Comparison of ENCODE assay signal across 22 mouse cellular contexts in genomic region chr5:8416683-8417413, GRCm38 (mm10). TPM values are rescaled to one million over a fixed set of nuclear protein-coding genes. Genes with fewer than 3 reads are reported as not detected.
DNase-seq lines count a peak whose midpoint lies in the region; ATAC-seq and TF ChIP-seq lines count a peak whose summit lies in the region.
"Had no signal": no experiment of that assay in that cellular context is flagged by ENCODE, and none has a peak within 500 bp of the region (broad histone marks: within the 10 kb centered on the region; RNA-seq: fewer than 3 reads in every experiment).

No protein-coding gene starts in this region.

- TF ChIP-seq EP300 in liver, postnatal 0 days (IDR thresholded peaks at IDR 0.05; ENCODE audit: low read depth), result no peak

- peaks cover 32% of the 10 kb centered on the region for H3K36me3 ChIP-seq in kidney, embryonic 16.5 days (ENCODE audit: insufficient read depth, low read length)
- H3K36me3 ChIP-seq in midbrain, embryonic 11.5 days (ENCODE audit: control insufficient read depth, insufficient read depth, low read length), result peaks cover 4% of the 10 kb centered on the region; the same call in 1 of the 2 replicates
- H3K36me3 ChIP-seq in midbrain, embryonic 15.5 days (replicated peaks), result 0 out of 2 replicates have a peak, but pooled peaks cover 2% of the 10 kb centered on the region
- peaks cover 34% of the 10 kb centered on the region for H3K36me3 ChIP-seq in liver, postnatal 0 days (replicated peaks; ENCODE audit: insufficient read depth, low read length)

- H3K4me3 ChIP-seq in kidney, embryonic 16.5 days (ENCODE audit: low read length), result no peak overlapping the region
- no peak overlapping the region for H3K4me3 ChIP-seq in midbrain, embryonic 11.5 days (ENCODE audit: low read depth, low read length)
- no peak overlapping the region for H3K4me3 ChIP-seq in midbrain, embryonic 15.5 days
- no peak overlapping the region for H3K4me3 ChIP-seq in liver, postnatal 0 days (ENCODE audit: low read depth, low read length)
- H3K4me3 ChIP-seq: embryonic facial prominence, embryonic 13.5 days; gastrocnemius, adult 2 months; hindbrain, embryonic 12.5 days; liver, embryonic 13.5 days; midbrain, embryonic 12.5 days had no signal

- no peaks in the 10 kb centered on the region for H3K27me3 ChIP-seq in kidney, embryonic 16.5 days (ENCODE audit: insufficient read depth, low read length)
- no peaks in the 10 kb centered on the region for H3K27me3 ChIP-seq in midbrain, embryonic 11.5 days (ENCODE audit: control insufficient read depth, insufficient read depth, low read length)
- no peaks in the 10 kb centered on the region for H3K27me3 ChIP-seq in midbrain, embryonic 15.5 days (replicated peaks)
- H3K27me3 ChIP-seq in liver, postnatal 0 days (ENCODE audit: insufficient read depth, low read length), result no peaks in the 10 kb centered on the region
- H3K27me3 ChIP-seq: embryonic facial prominence, embryonic 13.5 days; hindbrain, embryonic 12.5 days; liver, embryonic 13.5 days; midbrain, embryonic 12.5 days had no signal

- ATAC-seq in kidney, embryonic 16.5 days (ENCODE audit: low FRiP score, low TSS enrichment), result no peak
- ATAC-seq in midbrain, embryonic 11.5 days (ENCODE audit: low FRiP score), result no peak
- ATAC-seq in midbrain, embryonic 15.5 days (replicated peaks), result no peak
- peak; percentile 56 for ATAC-seq in common myeloid progenitor, adult 5-6 weeks (replicated peaks; ENCODE audit: low read depth, poor library complexity, severe bottlenecking)
- ATAC-seq in liver, postnatal 0 days, result no peak
- ATAC-seq: forebrain, embryonic 14.5 days had no signal

- peak overlapping the region; percentile 31; the same call in 1 of the 2 replicates for H3K27ac ChIP-seq in kidney, embryonic 16.5 days (ENCODE audit: low read length)
- no peak overlapping the region for H3K27ac ChIP-seq in midbrain, embryonic 11.5 days (ENCODE audit: low read depth, low read length)
- no peak overlapping the region for H3K27ac ChIP-seq in midbrain, embryonic 15.5 days
- no peak overlapping the region for H3K27ac ChIP-seq in liver, postnatal 0 days (ENCODE audit: low read depth)
- H3K27ac ChIP-seq: embryonic facial prominence, embryonic 13.5 days; gastrocnemius, adult 2 months; hindbrain, embryonic 12.5 days; liver, embryonic 13.5 days; midbrain, embryonic 12.5 days; stomach, postnatal 0 days had no signal

- TF ChIP-seq CTCF in liver, postnatal 0 days (IDR thresholded peaks at IDR 0.05; ENCODE audit: low read depth), result no peak

- peaks cover 9% of the 10 kb centered on the region for H3K4me1 ChIP-seq in kidney, embryonic 16.5 days (ENCODE audit: insufficient read depth, low read length)
- H3K4me1 ChIP-seq in midbrain, embryonic 11.5 days (ENCODE audit: control insufficient read depth, insufficient read depth, low read length), result no peaks in the 10 kb centered on the region
- peaks cover 5% of the 10 kb centered on the region for H3K4me1 ChIP-seq in midbrain, embryonic 15.5 days
- H3K4me1 ChIP-seq in liver, postnatal 0 days (ENCODE audit: insufficient read depth), result no peaks in the 10 kb centered on the region

- H3K4me2 ChIP-seq in kidney, embryonic 16.5 days (replicated peaks; ENCODE audit: low read depth, low read length), result no peak overlapping the region
- no peak overlapping the region for H3K4me2 ChIP-seq in midbrain, embryonic 11.5 days
- no peak overlapping the region for H3K4me2 ChIP-seq in midbrain, embryonic 15.5 days
- no peak overlapping the region for H3K4me2 ChIP-seq in liver, postnatal 0 days (ENCODE audit: low read depth, low read length)
- H3K4me2 ChIP-seq: embryonic facial prominence, embryonic 13.5 days; hindbrain, embryonic 12.5 days; liver, embryonic 13.5 days; midbrain, embryonic 12.5 days had no signal

- H3K9me3 ChIP-seq in kidney, embryonic 16.5 days (ENCODE audit: low read length), result no peaks in the 10 kb centered on the region
- no peaks in the 10 kb centered on the region for H3K9me3 ChIP-seq in midbrain, embryonic 11.5 days (ENCODE audit: control insufficient read depth, low read length)
- no peaks in the 10 kb centered on the region for H3K9me3 ChIP-seq in midbrain, embryonic 15.5 days
- H3K9me3 ChIP-seq in liver, postnatal 0 days (ENCODE audit: low read length), result no peaks in the 10 kb centered on the region
- H3K9me3 ChIP-seq: embryonic facial prominence, embryonic 13.5 days; hindbrain, embryonic 12.5 days; liver, embryonic 13.5 days; midbrain, embryonic 12.5 days had no signal

- 81% methylated on average over 3 of the region's 3 CpGs for WGBS in kidney, embryonic 16.5 days
- WGBS in midbrain, embryonic 11.5 days, result 91% methylated on average over 3 of the region's 3 CpGs
- WGBS in midbrain, embryonic 15.5 days, result 90% methylated on average over 3 of the region's 3 CpGs
- 71% methylated on average over 3 of the region's 3 CpGs for WGBS in liver, postnatal 0 days (ENCODE audit: insufficient replicate concordance)

- no peak overlapping the region for H3K9ac ChIP-seq in kidney, embryonic 16.5 days (replicated peaks; ENCODE audit: low read length)
- no peak overlapping the region for H3K9ac ChIP-seq in midbrain, embryonic 11.5 days (ENCODE audit: low read length)
- H3K9ac ChIP-seq in midbrain, embryonic 15.5 days, result no peak overlapping the region
- no peak overlapping the region for H3K9ac ChIP-seq in liver, postnatal 0 days (replicated peaks)
- H3K9ac ChIP-seq: embryonic facial prominence, embryonic 13.5 days; hindbrain, embryonic 12.5 days; liver, embryonic 13.5 days; midbrain, embryonic 12.5 days had no signal

- no peak for DNase-seq in kidney, postnatal 10 days
- peak; percentile 62 for DNase-seq in midbrain, embryonic 11.5 days (ENCODE audit: low spot score, missing footprints)
- no peak for DNase-seq in liver, postnatal 0 days
- DNase-seq in cerebellum, adult 18-20 months, result no peak
- DNase-seq: B cell, adult 2 months; cerebellum, adult 11 months; cerebellum, postnatal 10 days; gastrocnemius, adult 2 months; kidney, adult 18-20 months; kidney, postnatal 4 days; layer of hippocampus, adult 9-11 months; liver, embryonic 13.5 days; lung, postnatal 4 days; thymus, postnatal 14 days had no signal

RNA-seq across cellular contexts. Expression of gene Dbf4, which starts 5.7 kb away (rescaled TPM):
- 38.2 and 39.7 TPM in 2 replicates for polyA plus RNA-seq in kidney, embryonic 16.5 days (2015; fragmentation: Nextera tagmentation; extraction: Ambion mirVana)
- 79.2 and 83.7 TPM in 2 replicates for polyA plus RNA-seq in midbrain, embryonic 11.5 days (2014; fragmentation: Nextera tagmentation; extraction: Ambion mirVana)
- polyA plus RNA-seq in midbrain, embryonic 15.5 days (2015; fragmentation: Nextera tagmentation; extraction: Ambion mirVana), result 9.6 and 9.7 TPM in 2 replicates
- total RNA-seq in common myeloid progenitor, adult 5-6 weeks (2017), result 55.9 and 106 TPM in 2 replicates
- 14.0 TPM in 2 replicates for polyA plus RNA-seq in liver, postnatal 0 days (2015; fragmentation: Nextera tagmentation; extraction: Ambion mirVana)

RNA-seq across cellular contexts. Expression of gene Slc25a40, which starts 5.8 kb away (rescaled TPM):
- polyA plus RNA-seq in kidney, embryonic 16.5 days (2015; fragmentation: Nextera tagmentation; extraction: Ambion mirVana), result 12.6 and 13.4 TPM in 2 replicates
- 7.9 and 10.3 TPM in 2 replicates for polyA plus RNA-seq in midbrain, embryonic 11.5 days (2014; fragmentation: Nextera tagmentation; extraction: Ambion mirVana)
- 7.2 and 7.4 TPM in 2 replicates for polyA plus RNA-seq in midbrain, embryonic 15.5 days (2015; fragmentation: Nextera tagmentation; extraction: Ambion mirVana)
- 8.9 and 10.5 TPM in 2 replicates for total RNA-seq in common myeloid progenitor, adult 5-6 weeks (2017)
- 2.9 and 3.1 TPM in 2 replicates for polyA plus RNA-seq in liver, postnatal 0 days (2015; fragmentation: Nextera tagmentation; extraction: Ambion mirVana)

RNA-seq across cellular contexts. Expression of gene Adam22, which starts 48.9 kb away (rescaled TPM):
- polyA plus RNA-seq in kidney, embryonic 16.5 days (2015; fragmentation: Nextera tagmentation; extraction: Ambion mirVana), result 9.0 and 10.5 TPM in 2 replicates
- 14.8 and 15.7 TPM in 2 replicates for polyA plus RNA-seq in midbrain, embryonic 11.5 days (2014; fragmentation: Nextera tagmentation; extraction: Ambion mirVana)
- polyA plus RNA-seq in midbrain, embryonic 15.5 days (2015; fragmentation: Nextera tagmentation; extraction: Ambion mirVana), result 42.9 and 47.2 TPM in 2 replicates
- total RNA-seq in common myeloid progenitor, adult 5-6 weeks (2017), result 1.7 and 1.9 TPM in 2 replicates
- 0.15 and 0.33 TPM in 2 replicates for polyA plus RNA-seq in liver, postnatal 0 days (2015; fragmentation: Nextera tagmentation; extraction: Ambion mirVana)
